Mouse (Mus musculus) urinary bladder, adult 2 months (tissue): ENCODE results near the gene Lrrc27. TPM values are rescaled to one million over a fixed set of nuclear protein-coding genes. Genes with fewer than 3 reads are reported as not detected.
A peak's percentile ranks its signal among the peaks of the same experiment; 100 is the strongest.

Experiments used
- DNase-seq: peaks from one replicate; pipeline ENCODE4 v3.0.0; 2022; ENCODE audit warnings: low spot score
- polyA plus RNA-seq: library from polyadenylated mRNA; depleted of rRNA; stranded (reverse); fragments of >200 nt; gene quantifications from 2 replicates; pipeline ENCODE4 v1.2.3, GENCODE M21; 2012; rRNA removed

Gene Lrrc27
- 9.9 and 11.0 TPM in 2 replicates for polyA plus RNA-seq

GRCm38 (mm10) chr7:139212754-139213745, at the start of gene Lrrc27, which contains the start of gene Stk32c:
Lrrc27 (plus strand) TSS chr7:139212988.
Stk32c (minus strand) TSS chr7:139213307.
- peak; percentile 90 for DNase-seq

- no peak for DNase-seq
Observed at GRCm38 (mm10) chr7:139164410-139164809, 48.4 kb upstream of the Lrrc27 start.

GRCm38 (mm10) chr7:139169143-139169542, 43.6 kb upstream of the Lrrc27 start:
- DNase-seq: no peak

GRCm38 (mm10) chr7:139179299-139179698, 33.5 kb upstream of the Lrrc27 start:
- no peak for DNase-seq

- DNase-seq: peak; percentile 10
Observed at GRCm38 (mm10) chr7:139180058-139180457, 32.7 kb upstream of the Lrrc27 start.

DNA sequence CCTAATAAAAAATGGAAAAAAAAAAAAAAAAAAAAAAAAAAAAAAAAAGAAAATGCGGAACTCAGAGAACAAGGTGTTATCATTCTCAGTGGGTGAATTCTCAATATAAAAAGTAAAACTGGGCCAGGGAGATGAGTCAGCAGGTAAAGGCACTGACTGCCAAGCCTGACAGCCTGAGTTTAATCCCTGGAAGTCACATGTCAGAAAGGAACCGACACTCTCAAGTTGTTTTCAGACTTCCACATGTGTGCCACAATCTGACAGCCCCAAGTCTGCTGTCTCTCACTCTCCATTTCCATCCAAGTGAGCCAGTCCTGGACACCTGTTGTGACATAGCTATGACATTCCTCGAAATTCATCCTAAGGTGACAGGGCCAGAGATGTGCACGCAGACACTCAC, 28.4 kb upstream of the Lrrc27 start:
- no peak for DNase-seq

DNA sequence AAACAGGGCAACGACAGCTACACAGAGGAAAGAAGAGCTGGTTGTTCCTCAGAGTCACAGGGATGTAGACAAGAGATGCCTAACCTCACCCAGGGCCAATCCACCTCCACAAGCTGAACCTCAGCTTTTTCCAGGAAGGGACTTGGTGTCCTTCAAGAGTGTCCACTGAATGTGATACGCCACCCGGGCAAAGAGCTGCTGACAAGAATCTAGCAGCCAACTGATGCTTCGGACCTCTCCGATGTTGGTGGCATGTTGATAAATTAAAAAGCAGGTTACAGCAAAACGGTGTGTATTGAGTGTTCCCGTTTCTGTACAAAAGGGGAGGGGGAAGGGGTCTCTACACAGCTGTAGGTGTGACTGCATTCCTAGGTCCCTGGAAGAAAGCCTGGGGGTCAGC, 27.9 kb upstream of the Lrrc27 start:
- no peak for DNase-seq

GRCm38 (mm10) chr7:139185971-139186370, 26.8 kb upstream of the Lrrc27 start:
- DNase-seq: no peak

- DNase-seq: no peak
Observed at GRCm38 (mm10) chr7:139186436-139186835, 26.4 kb upstream of the Lrrc27 start.

GRCm38 (mm10) chr7:139187277-139187676, 25.5 kb upstream of the Lrrc27 start:
- DNase-seq: no peak

- DNase-seq: peak; percentile 62
Observed at GRCm38 (mm10) chr7:139187771-139188633, 24.8 kb upstream of the Lrrc27 start.

- DNase-seq: no peak
Observed at GRCm38 (mm10) chr7:139188634-139189207, 24.1 kb upstream of the Lrrc27 start.

DNA sequence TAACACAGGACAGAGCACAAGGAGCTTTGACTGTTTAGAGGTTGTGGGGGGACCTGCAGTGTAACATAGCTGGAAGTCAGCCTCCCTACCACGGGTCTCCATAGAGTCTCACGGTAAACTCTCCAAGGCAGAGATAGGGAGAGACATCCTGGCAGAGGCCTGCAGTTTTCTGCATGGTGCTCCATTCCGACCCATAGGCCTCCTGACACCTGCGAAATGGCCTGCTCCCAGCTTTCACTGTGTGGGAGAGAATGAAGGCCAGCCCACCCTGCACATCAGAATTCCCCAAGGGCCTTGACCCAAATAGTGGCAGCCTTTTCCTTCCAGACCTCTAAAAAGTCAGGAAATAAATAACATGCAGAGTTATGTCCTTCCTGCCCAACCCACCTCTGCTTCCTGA, 22.2 kb upstream of the Lrrc27 start:
- no peak for DNase-seq

DNA sequence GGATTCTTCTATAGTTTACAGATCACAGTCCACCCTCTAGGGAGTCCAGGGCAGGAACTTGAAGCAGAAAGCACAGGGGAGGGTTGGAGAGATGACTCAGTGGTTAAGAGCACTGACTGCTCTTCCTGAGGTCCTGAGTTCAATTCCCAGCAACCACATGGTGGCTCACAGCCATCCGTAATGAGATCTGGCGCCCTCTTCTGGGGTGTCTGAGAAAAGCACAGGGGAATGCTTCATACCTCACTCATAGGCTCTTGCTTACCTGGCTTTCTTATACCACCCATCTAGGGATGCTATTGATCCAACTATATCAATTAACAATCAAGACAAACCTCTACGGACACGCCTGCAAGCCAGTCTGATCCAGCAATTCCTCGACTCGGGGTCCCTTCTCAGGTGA, 21.2 kb upstream of the Lrrc27 start:
- DNase-seq: no peak

DNA sequence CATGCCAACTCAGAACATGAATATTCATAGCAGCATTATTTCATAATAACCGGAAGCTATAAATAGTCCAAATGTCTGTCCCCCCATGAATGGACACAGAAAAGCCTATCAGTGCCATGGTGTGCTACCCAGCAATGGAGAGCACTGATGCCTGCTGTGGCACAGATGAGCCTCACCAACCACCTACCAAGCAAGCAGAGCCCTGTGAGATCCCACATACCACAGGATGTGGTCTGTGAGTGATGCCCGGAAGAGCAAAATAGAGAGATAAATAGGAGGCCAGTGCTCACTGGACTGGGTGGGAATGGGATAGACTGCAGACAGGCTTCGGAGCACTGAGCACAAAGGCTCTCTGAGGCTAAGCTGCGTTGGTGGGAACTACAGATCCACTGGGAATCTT, 15.8 kb upstream of the Lrrc27 start:
- peak; percentile 4 for DNase-seq

DNA sequence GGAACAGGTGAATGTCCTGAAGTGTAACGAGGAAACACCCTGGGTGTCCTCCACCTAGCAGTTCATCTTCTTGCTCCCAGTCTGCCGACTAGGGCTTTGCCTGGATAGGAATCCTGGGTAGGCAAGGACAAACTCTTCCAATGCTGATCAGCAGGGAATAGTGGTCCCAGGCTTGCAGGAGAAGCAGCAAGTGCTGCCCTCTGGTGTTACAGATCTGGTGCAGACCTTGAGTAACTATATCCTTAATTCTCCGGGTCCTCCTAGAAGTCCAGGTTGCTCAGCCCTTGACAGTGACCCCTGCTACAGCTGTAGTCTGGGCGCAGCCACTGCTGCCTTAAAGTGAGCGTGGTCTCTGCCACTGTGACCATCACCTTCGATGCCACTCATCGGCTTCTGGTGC, 12.7 kb upstream of the Lrrc27 start:
- DNase-seq: no peak

- DNase-seq: no peak
Observed at GRCm38 (mm10) chr7:139201209-139201608, 11.6 kb upstream of the Lrrc27 start.

GRCm38 (mm10) chr7:139208023-139208772, 4.6 kb upstream of the Lrrc27 start:
- peak; percentile 25 for DNase-seq

GRCm38 (mm10) chr7:139208773-139209095, 4.1 kb upstream of the Lrrc27 start:
- peak; percentile 10 for DNase-seq

- DNase-seq: peak; percentile 9
Observed at GRCm38 (mm10) chr7:139211761-139212160, 1.0 kb upstream of the Lrrc27 start.

- DNase-seq: no peak
Observed at GRCm38 (mm10) chr7:139213751-139214150, 963 bp downstream of the Lrrc27 start.
